Comparison of ENCODE assay signal across 5 mouse cellular contexts in genomic region chr13:72253242-72253641, GRCm38 (mm10).
A peak's percentile ranks its signal among the peaks of the same experiment; 100 is the strongest.
DNase-seq lines count a peak whose midpoint lies in the region; TF ChIP-seq lines count a peak whose summit lies in the region.
"Not testable (repeated sequence)": the region's sequence is repeated elsewhere in the genome, so short reads cannot be mapped to it uniquely, and the experiment has no call there.

No protein-coding gene starts in this region.

- not testable (repeated sequence) for H3K27me3 ChIP-seq in E14TG2a.4 (ENCODE audit: insufficient read depth, low read length)

- H3K4me3 ChIP-seq in E14TG2a.4 (replicated peaks; ENCODE audit: low read length): 0 out of 2 replicates have a peak overlapping the region, but pooled peaks have one; percentile 23

- not testable (repeated sequence) for TF ChIP-seq CTCF in E14TG2a.4 (conservative IDR thresholded peaks at IDR 0.05; ENCODE audit: low read length)

- DNase-seq in ES-CJ7 (ENCODE audit: low read depth, low spot score) (peak; percentile 84), R1 (ENCODE audit: low read depth, low spot score) (peak; percentile 81), ZHBTc4 (ENCODE audit: low read depth, low spot score) (peak; percentile 86)
- peak; percentile 2 for DNase-seq in large intestine, adult 2 months (ENCODE audit: low read depth, low spot score)

- peaks cover 20% of the 10 kb centered on the region for H3K4me1 ChIP-seq in E14TG2a.4 (replicated peaks; ENCODE audit: low read depth, low read length)

- H3K9me3 ChIP-seq in E14TG2a.4 (ENCODE audit: low read length): not testable (repeated sequence)

- H3K36me3 ChIP-seq in E14TG2a.4 (ENCODE audit: insufficient read depth, low read length): not testable (repeated sequence)

- WGBS in large intestine, adult 2 months: 24% methylated on average over 13 of the region's 13 CpGs

Comparison
In these comparisons a context has a peak if more than half of its experiments do, and no peak if none do; other contexts are left out.
1. Peak in every context shown above with its lines: DNase-seq and H3K4me3 ChIP-seq.
2. DNase-seq: peak in every context shown above with its lines; median percentile 86 in ZHBTc4; 84 in ES-CJ7; 81 in R1; 2 in large intestine, adult 2 months.